Mouse (Mus musculus) limb, embryonic 11.5 days (tissue): ENCODE data around the gene 2900026A02Rik. TPM values are rescaled to one million over a fixed set of nuclear protein-coding genes. Genes with fewer than 3 reads are reported as not detected.
A peak's percentile ranks its signal among the peaks of the same experiment; 100 is the strongest.

ENCODE experiments used
- ATAC-seq: fragments of 200-750 bp; cut with Nextera tagmentation; 2 replicates; pipeline ENCODE4 v1.8.0; 2017; ENCODE audit warnings: low read depth; ENCODE audit not compliant: insufficient number of reproducible peaks, low FRiP score, low TSS enrichment
- DNase-seq: peaks from one replicate; pipeline ENCODE4 v3.0.0-alpha.2; 2015; ENCODE audit warnings: low spot score
- H3K27ac ChIP-seq: fragments of 300-500 bp; sonication (generic); replicated peaks from 2 replicates; pipeline ENCODE4 v1.5.1; 2014; ENCODE audit warnings: low read depth, mild to moderate bottlenecking, low read length
- H3K27me3 ChIP-seq: fragments of 300-500 bp; sonication (generic); 2 replicates; pipeline ENCODE4 v1.6.1; 2014; ENCODE audit warnings: mild to moderate bottlenecking, low read length, mixed read lengths; ENCODE audit not compliant: control insufficient read depth, insufficient read depth
- H3K36me3 ChIP-seq: fragments of 300-500 bp; sonication (generic); 2 replicates; pipeline ENCODE4 v1.6.1; 2014; ENCODE audit warnings: mild to moderate bottlenecking, low read length, moderate library complexity, mixed read lengths; ENCODE audit not compliant: control insufficient read depth, insufficient read depth
- H3K4me1 ChIP-seq: fragments of 300-500 bp; sonication (generic); 2 replicates; pipeline ENCODE4 v1.6.1; 2014; ENCODE audit warnings: low read length, mixed read lengths; ENCODE audit not compliant: control insufficient read depth, insufficient read depth
- H3K4me2 ChIP-seq: fragments of 300-500 bp; sonication (generic); 2 replicates; pipeline ENCODE4 v1.6.1; 2014; ENCODE audit warnings: low read depth, mild to moderate bottlenecking, moderate library complexity; ENCODE audit not compliant: severe bottlenecking
- H3K4me3 ChIP-seq: fragments of 300-500 bp; sonication (generic); 2 replicates; pipeline ENCODE4 v1.5.1; 2014; ENCODE audit warnings: low read depth, low read length
- H3K9ac ChIP-seq: fragments of 300-500 bp; sonication (generic); 2 replicates; pipeline ENCODE4 v1.6.1; 2014; ENCODE audit warnings: mild to moderate bottlenecking, low read length
- H3K9me3 ChIP-seq: fragments of 300-500 bp; sonication (generic); 2 replicates; pipeline ENCODE4 v1.6.1; 2016; ENCODE audit warnings: low read length; ENCODE audit not compliant: control insufficient read depth
- WGBS: fragments of 180-500 bp; shearing (Covaris S2); extraction: QIAGEN DNeasy Blood & Tissue Kit; methylation state at CpG from one replicate; pipeline ENCODE4 v1.1.7; 2014; 5-methylcytosine and 5-hydroxymethylcytosine counted together
- polyA plus RNA-seq: library from polyadenylated mRNA; unstranded; fragments of >200 nt; fragmentation: Nextera tagmentation; extraction: Ambion mirVana; gene quantifications from 2 replicates; pipeline ENCODE4 v1.2.1, GENCODE M21; 2014

2900026A02Rik gene
- polyA plus RNA-seq, 1 experiment from 2014 or later: 1.3 TPM

DNA sequence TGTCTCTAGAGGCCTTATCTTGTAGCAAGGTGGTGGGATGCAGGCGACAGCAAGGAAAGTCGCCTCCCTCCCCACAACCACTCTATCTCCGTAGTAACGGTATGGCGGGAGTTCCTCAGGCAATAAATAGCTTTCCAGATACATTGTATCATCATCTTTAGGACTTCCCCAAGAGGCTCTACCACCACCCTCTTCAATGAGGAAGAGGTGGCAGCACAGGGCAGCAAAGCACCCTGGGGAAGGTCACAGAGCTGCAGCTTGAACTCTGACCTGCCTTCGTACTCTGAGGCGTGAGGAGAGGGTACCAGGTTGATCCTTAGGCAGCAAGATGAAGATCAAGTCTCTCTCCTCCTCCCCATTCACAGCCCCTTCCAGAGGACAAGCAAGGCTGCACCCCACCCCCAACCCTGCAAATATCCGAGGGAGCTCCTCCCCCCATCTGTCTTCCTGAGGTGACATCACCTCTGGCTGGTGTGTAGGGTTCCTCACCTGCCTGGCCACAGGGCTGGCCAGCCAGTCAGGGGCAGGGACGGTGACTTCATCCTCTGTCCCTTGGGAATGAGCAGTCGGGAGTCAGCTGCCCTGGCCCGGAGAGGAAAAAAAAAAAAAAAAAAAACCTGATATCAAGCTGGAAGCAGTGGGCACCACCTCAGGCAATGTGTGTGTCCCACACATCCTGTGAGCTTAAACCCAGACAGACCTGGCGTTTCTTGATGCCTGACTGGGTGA lies 98.5 kb downstream of the 2900026A02Rik start:
- Histone ChIP-seq H3K4me3 (no peak overlapping the region), H3K27me3 (no peaks in the 10 kb centered on the region), H3K9me3 (no peaks in the 10 kb centered on the region), H3K9ac (no peak overlapping the region), H3K4me1 (peaks cover 42% of the 10 kb centered on the region), H3K36me3 (no peaks in the 10 kb centered on the region), H3K27ac (no peak overlapping the region), H3K4me2 (peak overlapping the region; percentile 10; the same call in 1 of the 2 replicates)
- ATAC-seq: no peak
- WGBS: 20% methylated on average over 12 of the region's 12 CpGs
- DNase-seq: no peak

DNA sequence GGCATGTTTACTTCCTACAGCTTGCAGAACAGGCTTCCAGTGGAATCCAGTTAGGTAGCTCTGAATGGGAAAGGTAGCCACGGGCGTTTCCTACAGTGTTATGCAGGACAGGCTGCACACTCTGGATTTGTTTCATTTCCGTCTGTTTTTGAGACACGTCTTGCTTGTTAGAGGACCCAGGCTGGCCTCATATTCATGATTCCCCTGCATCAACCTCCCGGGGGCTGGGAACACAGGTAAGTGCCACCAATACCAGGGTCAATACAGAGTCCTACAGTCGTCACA lies 99.5 kb downstream of the 2900026A02Rik start:
- H3K27me3 ChIP-seq: no peaks in the 10 kb centered on the region
- no peak for ATAC-seq
- peak overlapping the region; percentile 10; the same call in 1 of the 2 replicates for H3K4me2 ChIP-seq
- no peak overlapping the region for H3K4me3 ChIP-seq
- H3K27ac ChIP-seq: peak overlapping the region; percentile 76
- H3K4me1 ChIP-seq: peaks cover 38% of the 10 kb centered on the region
- H3K9me3 ChIP-seq: no peaks in the 10 kb centered on the region
- peak overlapping the region; percentile 27; the same call in 1 of the 2 replicates for H3K9ac ChIP-seq
- no peak for DNase-seq
- 29% methylated on average over 6 of the region's 6 CpGs for WGBS
- no peaks in the 10 kb centered on the region for H3K36me3 ChIP-seq

DNA sequence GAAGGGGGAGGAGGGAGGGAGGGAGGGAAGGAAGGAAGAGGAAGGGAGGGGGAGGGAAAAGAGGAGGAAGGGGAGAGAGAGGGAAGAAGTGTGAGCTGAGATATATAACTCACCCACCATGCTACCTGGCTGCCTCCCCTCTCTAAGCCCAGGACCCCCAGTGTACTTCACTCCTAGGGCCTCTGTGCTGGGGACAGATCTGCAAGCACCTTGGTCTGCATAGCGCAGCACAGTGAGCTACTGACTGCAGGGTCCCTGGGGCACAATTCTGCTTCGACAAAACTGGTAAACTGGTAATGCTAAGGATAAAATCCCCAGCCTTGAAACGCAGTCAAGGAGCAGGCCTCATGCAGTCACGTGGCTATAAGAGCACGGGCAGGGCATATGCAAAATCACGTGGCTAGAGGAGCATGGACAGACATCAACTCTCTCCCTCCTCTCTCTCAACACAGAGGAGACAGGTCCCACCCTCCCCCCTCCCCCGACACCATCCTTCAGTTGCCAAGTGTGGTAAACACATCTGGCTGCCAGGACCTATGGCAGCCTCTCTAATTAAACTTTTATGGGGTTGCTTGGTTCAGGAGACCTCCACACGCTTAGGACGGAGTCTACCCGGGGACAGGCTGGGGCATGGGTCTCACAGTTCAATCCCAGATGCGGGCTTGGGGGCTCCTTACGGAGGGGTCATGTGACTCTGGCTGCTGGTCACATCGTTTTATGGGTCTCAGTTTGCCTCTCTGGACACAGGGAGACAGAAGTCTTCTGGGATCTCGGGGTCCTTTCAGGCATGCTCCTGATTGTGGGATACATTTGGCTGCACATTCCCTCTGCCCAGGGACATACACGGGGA lies 100.1 kb downstream of the 2900026A02Rik start:
- WGBS: 4% methylated on average over 15 of the region's 15 CpGs
- H3K9ac ChIP-seq: no peak overlapping the region
- H3K27ac ChIP-seq: peak overlapping the region; percentile 76
- ATAC-seq: peak; percentile 75
- H3K4me2 ChIP-seq: peak overlapping the region; percentile 10; the same call in 1 of the 2 replicates
- H3K4me1 ChIP-seq: peaks cover 38% of the 10 kb centered on the region
- H3K36me3 ChIP-seq: no peaks in the 10 kb centered on the region
- H3K27me3 ChIP-seq: no peaks in the 10 kb centered on the region
- H3K9me3 ChIP-seq: no peaks in the 10 kb centered on the region
- H3K4me3 ChIP-seq: no peak overlapping the region
- DNase-seq: peak; percentile 70

DNA sequence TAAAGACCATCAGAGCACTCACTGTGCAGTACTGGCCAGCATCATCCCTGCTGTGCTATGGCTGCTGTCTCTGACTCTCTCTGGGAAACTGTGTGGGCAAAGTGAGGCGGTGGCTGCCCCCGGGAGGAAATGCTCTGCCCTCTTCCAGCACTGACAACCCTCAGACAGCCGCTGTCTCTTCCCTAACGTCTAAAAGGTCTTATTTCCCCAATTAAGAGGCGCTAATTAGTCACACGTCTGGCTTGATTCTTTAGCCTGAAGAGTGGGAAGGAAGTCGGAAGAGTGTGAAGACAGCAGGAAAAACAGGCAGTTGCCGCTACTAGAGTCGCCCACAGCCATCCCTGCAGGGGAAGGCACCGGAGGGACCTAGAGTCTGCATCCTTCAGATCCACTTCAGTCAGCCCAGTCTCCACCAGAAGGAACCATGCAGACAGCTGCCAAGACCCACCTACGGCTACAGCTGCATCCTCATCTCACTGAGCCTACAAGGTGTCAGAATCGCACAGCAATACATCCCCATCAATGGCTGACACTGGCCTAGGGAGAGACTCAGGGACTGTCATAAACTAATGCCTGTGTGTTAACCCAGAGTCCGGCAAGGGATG lies 101.1 kb downstream of the 2900026A02Rik start:
- Histone ChIP-seq H3K27ac (no peak overlapping the region; the same call in 1 of the 2 replicates), H3K9me3 (no peaks in the 10 kb centered on the region), H3K4me2 (no peak overlapping the region), H3K36me3 (no peaks in the 10 kb centered on the region), H3K4me1 (peaks cover 39% of the 10 kb centered on the region), H3K9ac (no peak overlapping the region), H3K27me3 (no peaks in the 10 kb centered on the region), H3K4me3 (no peak overlapping the region)
- 16% methylated on average over 13 of the region's 13 CpGs for WGBS
- DNase-seq (no peak), ATAC-seq (no peak)

GRCm38 (mm10) chr5:113119291-113119690 lies 101.7 kb downstream of the 2900026A02Rik start:
- ATAC-seq (no peak), DNase-seq (no peak)
- Histone ChIP-seq H3K4me1 (peaks cover 44% of the 10 kb centered on the region), H3K9ac (no peak overlapping the region), H3K27ac (no peak overlapping the region), H3K4me2 (no peak overlapping the region), H3K9me3 (no peaks in the 10 kb centered on the region), H3K27me3 (no peaks in the 10 kb centered on the region), H3K4me3 (no peak overlapping the region), H3K36me3 (no peaks in the 10 kb centered on the region)
- 71% methylated on average over 9 of the region's 9 CpGs for WGBS

DNA sequence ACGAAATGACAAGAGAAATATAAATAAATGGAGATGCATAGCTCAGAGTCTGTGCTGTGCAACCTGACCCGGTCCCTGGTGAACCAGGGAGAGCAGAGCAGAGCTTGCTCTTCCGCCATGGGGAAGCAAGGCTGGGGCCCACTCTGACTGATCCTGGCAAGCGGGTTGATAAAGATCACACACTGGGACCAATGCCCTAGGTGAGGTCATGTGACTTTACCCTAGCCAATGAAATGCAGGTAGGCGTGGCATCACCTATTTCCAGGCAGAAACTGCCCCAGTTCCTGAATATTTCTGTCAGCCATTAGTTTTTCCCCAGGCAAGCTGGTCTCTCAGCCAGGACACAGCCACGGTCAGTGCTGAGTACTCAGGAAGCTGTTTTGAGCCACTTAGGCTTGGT lies 102.3 kb downstream of the 2900026A02Rik start:
- WGBS: 35% methylated on average over 6 of the region's 6 CpGs
- peak; percentile 43 for DNase-seq
- Histone ChIP-seq H3K4me3 (no peak overlapping the region), H3K9ac (no peak overlapping the region), H3K36me3 (no peaks in the 10 kb centered on the region), H3K4me2 (no peak overlapping the region), H3K4me1 (peaks cover 44% of the 10 kb centered on the region), H3K9me3 (no peaks in the 10 kb centered on the region), H3K27ac (no peak overlapping the region), H3K27me3 (no peaks in the 10 kb centered on the region)
- no peak for ATAC-seq

- Histone ChIP-seq H3K4me2 (no peak overlapping the region), H3K9me3 (no peaks in the 10 kb centered on the region), H3K27me3 (no peaks in the 10 kb centered on the region), H3K4me1 (peaks cover 42% of the 10 kb centered on the region), H3K4me3 (no peak overlapping the region), H3K36me3 (no peaks in the 10 kb centered on the region), H3K9ac (no peak overlapping the region), H3K27ac (no peak overlapping the region)
- DNase-seq (no peak), ATAC-seq (no peak)
- 71% methylated on average over 5 of the region's 5 CpGs for WGBS
Observed at GRCm38 (mm10) chr5:113117361-113117760, 103.7 kb downstream of the 2900026A02Rik start.

DNA sequence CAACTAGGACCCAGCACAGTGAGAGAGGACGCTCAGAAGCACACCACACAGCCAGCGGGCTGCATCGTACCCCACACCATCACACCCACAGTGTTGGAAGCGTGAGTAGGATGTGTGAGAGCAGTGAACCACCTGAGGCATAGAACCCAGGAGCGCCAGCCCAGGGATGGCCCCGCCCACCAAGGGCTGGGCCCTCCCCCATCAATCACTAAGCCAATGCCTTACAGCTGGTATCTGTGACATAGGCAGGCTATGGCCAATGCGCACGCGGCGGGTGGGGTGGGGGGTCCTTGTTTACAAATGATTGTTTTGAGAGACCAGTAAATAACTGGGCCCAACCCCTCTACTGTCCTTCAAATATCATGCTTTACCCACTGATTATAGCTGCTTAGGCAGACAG lies 105.1 kb downstream of the 2900026A02Rik start:
- Histone ChIP-seq H3K27me3 (no peaks in the 10 kb centered on the region), H3K9me3 (no peaks in the 10 kb centered on the region), H3K27ac (no peak overlapping the region), H3K9ac (no peak overlapping the region), H3K4me1 (peaks cover 28% of the 10 kb centered on the region), H3K4me3 (no peak overlapping the region), H3K36me3 (no peaks in the 10 kb centered on the region), H3K4me2 (no peak overlapping the region)
- 53% methylated on average over 10 of the region's 10 CpGs for WGBS
- peak; percentile 14; the same call in 1 of the 2 replicates for ATAC-seq
- no peak for DNase-seq
